Mouse (Mus musculus): ENCODE data around the gene Slc35e1. TPM values are rescaled to one million over a fixed set of nuclear protein-coding genes. Genes with fewer than 3 reads are reported as not detected.

The Slc35e1 gene
- polyA plus RNA-seq, 1 experiment from 2014 or later, result 13.4 TPM

DNA sequence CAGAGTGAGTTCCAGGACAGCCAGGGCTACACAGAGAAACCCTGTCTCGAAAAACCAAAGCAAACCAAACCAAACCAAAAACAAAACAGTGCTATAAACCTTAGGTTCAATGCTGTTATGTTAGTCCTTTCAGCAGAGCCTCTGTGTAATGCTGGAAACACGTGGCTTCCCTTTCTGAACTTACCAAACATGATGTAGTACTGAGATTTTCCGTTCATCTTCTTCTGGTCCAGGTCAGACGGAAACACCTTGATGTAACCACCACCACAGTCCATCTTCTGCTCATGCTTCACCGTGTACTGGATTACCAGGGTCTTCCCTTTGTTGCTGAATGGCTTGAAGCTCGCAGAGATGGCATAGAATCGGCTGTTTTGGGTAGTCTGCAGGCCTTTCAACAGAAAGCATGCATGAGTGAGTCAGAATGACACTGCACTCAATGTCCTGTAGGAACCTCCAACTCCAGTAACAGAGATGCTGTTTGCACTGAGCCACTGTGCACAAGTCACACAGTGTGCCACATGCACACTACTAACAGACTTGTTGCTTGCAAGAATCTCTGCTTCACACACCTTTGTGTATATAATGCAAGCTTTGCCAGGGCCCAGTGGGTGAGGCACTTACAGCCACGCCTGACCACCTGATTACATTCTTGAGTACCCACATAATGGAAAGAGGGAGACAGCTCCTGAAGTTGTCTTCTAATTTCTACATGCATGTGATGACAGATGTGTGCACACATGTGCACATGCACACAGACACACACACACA lies 54.0 kb downstream of the Slc35e1 start:
- Histone ChIP-seq H3K27ac (ENCODE audit: low read depth, low read length) (no peak overlapping the region), H3K9ac (ENCODE audit: low read length) (no peak overlapping the region), H3K36me3 (ENCODE audit: control insufficient read depth, insufficient read depth, low read length) (no peaks in the 10 kb centered on the region), H3K4me3 (ENCODE audit: low read depth, low read length) (no peak overlapping the region), H3K4me2 (no peak overlapping the region), H3K4me1 (ENCODE audit: control insufficient read depth, insufficient read depth, low read length) (0 out of 2 replicates have a peak, but pooled peaks cover 3% of the 10 kb centered on the region), H3K9me3 (ENCODE audit: control insufficient read depth, low read length) (no peaks in the 10 kb centered on the region), H3K27me3 (ENCODE audit: control insufficient read depth, insufficient read depth, low read length) (no peaks in the 10 kb centered on the region)
- ATAC-seq (ENCODE audit: low FRiP score) (no peak), DNase-seq (ENCODE audit: low spot score, missing footprints) (no peak)
- 71% methylated on average over 8 of the region's 8 CpGs for WGBS

GRCm38 (mm10) chr8:72434952-72435351 lies 57.5 kb downstream of the Slc35e1 start:
- ATAC-seq (ENCODE audit: low FRiP score) (no peak), DNase-seq (ENCODE audit: low spot score, missing footprints) (no peak)
- no peaks in the 10 kb centered on the region for H3K4me1 ChIP-seq (ENCODE audit: control insufficient read depth, insufficient read depth, low read length)

More at GRCm38 (mm10) chr8:72434952-72435351, 57.5 kb downstream of the Slc35e1 start:
- Histone ChIP-seq H3K27me3 (ENCODE audit: control insufficient read depth, insufficient read depth, low read length) (no peaks in the 10 kb centered on the region), H3K4me2 (no peak overlapping the region), H3K36me3 (ENCODE audit: control insufficient read depth, insufficient read depth, low read length) (no peaks in the 10 kb centered on the region), H3K9ac (ENCODE audit: low read length) (no peak overlapping the region), H3K9me3 (ENCODE audit: control insufficient read depth, low read length) (no peaks in the 10 kb centered on the region), H3K4me3 (ENCODE audit: low read depth, low read length) (no peak overlapping the region), H3K27ac (ENCODE audit: low read depth, low read length) (no peak overlapping the region)
- WGBS, result 67% methylated on average over 2 of the region's 2 CpGs

Small RNA genes lying within 50 kb of the gene (microRNA-seq; reads per million reads assigned to microRNA genes)
- gene Gm28019 (not detected), gene Mir7068 (7.6 reads per million, percentile 27 among the genes with 10 or more reads in this experiment)

Other genes starting within 250 kb of the Slc35e1 start
- 39.3 and 42.3 TPM in 2 replicates for gene Gm10282, start 187.4 kb downstream of the Slc35e1 start, polyA plus RNA-seq (2014; fragmentation: Nextera tagmentation; extraction: Ambion mirVana)
- gene Klf2, start 173.6 kb downstream of the Slc35e1 start, polyA plus RNA-seq (2014; fragmentation: Nextera tagmentation; extraction: Ambion mirVana), result 5.0 and 6.5 TPM in 2 replicates
- gene Eps15l1, start 71.2 kb downstream of the Slc35e1 start, polyA plus RNA-seq (2014; fragmentation: Nextera tagmentation; extraction: Ambion mirVana), result 67.6 and 71.3 TPM in 2 replicates
- gene Calr3, start 48.7 kb downstream of the Slc35e1 start, polyA plus RNA-seq (2014; fragmentation: Nextera tagmentation; extraction: Ambion mirVana), result 0.71 and 0.76 TPM in 2 replicates
- 11.6 and 13.5 TPM in 2 replicates for gene 1700030K09Rik, start 48.7 kb downstream of the Slc35e1 start, polyA plus RNA-seq (2014; fragmentation: Nextera tagmentation; extraction: Ambion mirVana)
- 57.7 and 62.6 TPM in 2 replicates for gene Cherp, start 17.4 kb downstream of the Slc35e1 start, polyA plus RNA-seq (2014; fragmentation: Nextera tagmentation; extraction: Ambion mirVana)
- 11.0 and 13.6 TPM in 2 replicates for gene Med26, start 55.7 kb upstream of the Slc35e1 start, polyA plus RNA-seq (2014; fragmentation: Nextera tagmentation; extraction: Ambion mirVana)
- gene Smim7, start 78.5 kb upstream of the Slc35e1 start, polyA plus RNA-seq (2014; fragmentation: Nextera tagmentation; extraction: Ambion mirVana), result 117 and 121 TPM in 2 replicates
- gene Tmem38a, start 79.4 kb upstream of the Slc35e1 start, polyA plus RNA-seq (2014; fragmentation: Nextera tagmentation; extraction: Ambion mirVana), result 9.1 and 11.4 TPM in 2 replicates
- 0.03 and 0.07 TPM in 2 replicates for gene Nwd1, start 154.1 kb upstream of the Slc35e1 start, polyA plus RNA-seq (2014; fragmentation: Nextera tagmentation; extraction: Ambion mirVana)
- gene Sin3b, start 230.7 kb upstream of the Slc35e1 start, polyA plus RNA-seq (2014; fragmentation: Nextera tagmentation; extraction: Ambion mirVana), result 147 and 155 TPM in 2 replicates

Data from midbrain, embryonic 11.5 days (tissue).